Mouse (Mus musculus) ES-E14 (cell line): ENCODE results near the gene Cys1. TPM values are rescaled to one million over a fixed set of nuclear protein-coding genes. Genes with fewer than 3 reads are reported as not detected.
"Not testable (repeated sequence)": the region's sequence is repeated elsewhere in the genome, so short reads cannot be mapped to it uniquely, and the experiment has no call there.

Experiments
- DNase-seq: peaks from one replicate; pipeline ENCODE4 v3.0.0-alpha.2; 2013; ENCODE audit warnings: low read depth, low spot score
- H3K27ac ChIP-seq: 2 replicates; pipeline ENCODE4 v1.5.1; 2012; ENCODE audit warnings: low read depth, mild to moderate bottlenecking, low read length, moderate library complexity, mixed read lengths; ENCODE audit not compliant: poor library complexity, insufficient read depth, severe bottlenecking
- H3K36me3 ChIP-seq: 2 replicates; pipeline ENCODE4 v1.6.1; 2012; ENCODE audit warnings: mild to moderate bottlenecking, low read length, moderate library complexity, mixed read lengths; ENCODE audit not compliant: control insufficient read depth, poor library complexity, insufficient read depth, severe bottlenecking
- H3K4me1 ChIP-seq, 2 experiments: fragments of 150-350 bp in 1 of 2; sonication (generic) in 1 of 2; 2 replicates each; pipeline ENCODE4 v1.6.1; 2012; ENCODE audit warnings: low read length in 2 of 2, mild to moderate bottlenecking in 1 of 2, mixed read lengths in 1 of 2; ENCODE audit not compliant: control insufficient read depth in 2 of 2, insufficient read depth in 2 of 2, poor library complexity in 1 of 2
- H3K4me3 ChIP-seq, 2 experiments: fragments of 150-350 bp in 1 of 2; sonication (generic) in 1 of 2; 2 replicates each; pipeline ENCODE4 v1.5.1; 2012; ENCODE audit warnings: low read length in 2 of 2, low read depth in 1 of 2, mild to moderate bottlenecking in 1 of 2, mixed read lengths in 1 of 2; ENCODE audit not compliant: insufficient read depth in 1 of 2, poor library complexity in 1 of 2, severe bottlenecking in 1 of 2
- H3K9ac ChIP-seq: 2 replicates; pipeline ENCODE4 v1.6.1; 2012; ENCODE audit warnings: low read depth, mild to moderate bottlenecking, low read length, mixed read lengths; ENCODE audit not compliant: poor library complexity, insufficient read depth, severe bottlenecking
- H3K9me3 ChIP-seq: fragments of 150-350 bp; sonication (generic); 2 replicates; pipeline ENCODE4 v1.6.1; 2012; ENCODE audit warnings: low read depth, mild to moderate bottlenecking, low read length; ENCODE audit not compliant: control insufficient read depth, insufficient read depth
- CHD2 ChIP-seq: IDR thresholded peaks from 2 replicates; pipeline ENCODE4 v1.6.1; 2014; ENCODE audit warnings: mild to moderate bottlenecking, low read depth, low read length, inconsistent platforms
- HCFC1 ChIP-seq: IDR thresholded peaks from 2 replicates; pipeline ENCODE4 v1.6.1; 2012; ENCODE audit warnings: low read length, inconsistent platforms, borderline replicate concordance; ENCODE audit not compliant: insufficient read depth
- MAFK ChIP-seq: IDR thresholded peaks from 2 replicates; pipeline ENCODE4 v1.6.1; 2014; ENCODE audit warnings: mild to moderate bottlenecking, low read depth, low read length, inconsistent platforms; ENCODE audit not compliant: insufficient read depth
- ZC3H11A ChIP-seq: IDR thresholded peaks from 2 replicates; pipeline ENCODE4 v1.6.1; 2012; ENCODE audit warnings: low read depth, mild to moderate bottlenecking, inconsistent platforms, low read length, borderline replicate concordance
- ZNF384 ChIP-seq: IDR thresholded peaks from 2 replicates; pipeline ENCODE4 v1.6.1; 2012; ENCODE audit warnings: low read depth, low read length, inconsistent platforms
- in situ Hi-C, 2 experiments: fragments of 600-800 bp; cut with MboI; formaldehyde crosslinking; loops; one replicate each; pipeline ENCODE4 v1.15.1; 2025; ENCODE audit warnings: low sequenced_read_pairs in 2 of 2, inconsistent platforms in 1 of 2; ENCODE audit not compliant: unreplicated experiment in 2 of 2
- total RNA-seq: library from RNA; depleted of rRNA; stranded (reverse); fragments of 300-350 nt; gene quantifications from 2 replicates; pipeline ENCODE4 v1.2.3, GENCODE M21; 2012

Gene Cys1
- total RNA-seq, 1 experiment: not detected

GRCm38 (mm10) chr12:24703013-24703412 lies 21.4 kb upstream of the Cys1 start:
- in situ Hi-C loops: loop anchor here in 1 of 2 experiments (10.0 kb wide), 1 partner anchor 228 kb away; no protein-coding TSS in a partner anchor
- H3K9me3 ChIP-seq: no peaks in the 10 kb centered on the region
- TF ChIP-seq ZNF384 (no peak), CHD2 (no peak), MAFK (no peak), ZC3H11A (no peak), HCFC1 (no peak)
- no peak overlapping the region for H3K4me3 ChIP-seq
- peaks cover 2 to 6% of the 10 kb centered on the region in 2 experiments for H3K4me1 ChIP-seq
- DNase-seq: no peak
- no peaks in the 10 kb centered on the region for H3K36me3 ChIP-seq
- no peak overlapping the region for H3K9ac ChIP-seq
- H3K27ac ChIP-seq: no peak overlapping the region

GRCm38 (mm10) chr12:24701621-24702020 lies 20.0 kb upstream of the Cys1 start:
- not testable (repeated sequence) for DNase-seq, H3K4me3 ChIP-seq, H3K9me3 ChIP-seq, H3K9ac ChIP-seq, H3K27ac ChIP-seq, H3K36me3 ChIP-seq
- peak; percentile 53; the same call in 1 of the 2 replicates for TF ChIP-seq ZNF384
- in situ Hi-C loops: loop anchor here in 1 of 2 experiments (10.0 kb wide), 1 partner anchor 227 kb away; no protein-coding TSS in a partner anchor
- peaks cover 2 to 10% of the 10 kb centered on the region in 2 experiments for H3K4me1 ChIP-seq

GRCm38 (mm10) chr12:24699578-24699977 lies 18.0 kb upstream of the Cys1 start:
- no peak for TF ChIP-seq MAFK
- TF ChIP-seq ZNF384: no peak
- no peak for TF ChIP-seq HCFC1
- TF ChIP-seq ZC3H11A: no peak
- TF ChIP-seq CHD2: no peak
- no peak overlapping the region for H3K9ac ChIP-seq
- H3K9me3 ChIP-seq: no peaks in the 10 kb centered on the region
- no peak overlapping the region for H3K4me3 ChIP-seq
- no peak for DNase-seq
- in situ Hi-C loops: loop anchor here in 1 of 2 experiments (10.0 kb wide), 1 partner anchor 225 kb away; no protein-coding TSS in a partner anchor
- peaks cover 0 to 7% of the 10 kb centered on the region in 2 experiments; a peak in 1 of 4 replicates for H3K4me1 ChIP-seq
- H3K36me3 ChIP-seq: no peaks in the 10 kb centered on the region
- H3K27ac ChIP-seq: no peak overlapping the region

- in situ Hi-C loops: loop anchor here in 1 of 2 experiments (10.0 kb wide), 1 partner anchor 224 kb away; no protein-coding TSS in a partner anchor
- Histone ChIP-seq H3K4me1 (peaks cover 0 to 7% of the 10 kb centered on the region in 2 experiments; a peak in 1 of 4 replicates), H3K9ac (no peak overlapping the region), H3K36me3 (no peaks in the 10 kb centered on the region), H3K27ac (no peak overlapping the region), H3K9me3 (no peaks in the 10 kb centered on the region), H3K4me3 (no peak overlapping the region)
- TF ChIP-seq HCFC1 (no peak), ZNF384 (no peak), CHD2 (no peak)
- DNase-seq: no peak
Measured at GRCm38 (mm10) chr12:24698514-24698913, 16.9 kb upstream of the Cys1 start.

- Histone ChIP-seq H3K36me3 (no peaks in the 10 kb centered on the region), H3K9ac (0 out of 2 replicates have a peak overlapping the region, but pooled peaks have one; percentile 31), H3K4me3 (peak overlapping the region; percentile 22 to 66; a peak in 3 of 4 replicates), H3K9me3 (no peaks in the 10 kb centered on the region), H3K4me1 (peaks cover 0 to 7% of the 10 kb centered on the region in 2 experiments; a peak in 1 of 4 replicates), H3K27ac (no peak overlapping the region)
- in situ Hi-C loops: loop anchor here in 1 of 2 experiments (10.0 kb wide), 1 partner anchor 223 kb away; no protein-coding TSS in a partner anchor
- TF ChIP-seq ZNF384 (no peak), CHD2 (no peak), ZC3H11A (no peak), MAFK (no peak), HCFC1 (no peak)
- peak; percentile 75 for DNase-seq
Measured at GRCm38 (mm10) chr12:24697484-24698204, 16.0 kb upstream of the Cys1 start.
